13 mouse cellular contexts compared by ENCODE assay signal in the genomic region with DNA sequence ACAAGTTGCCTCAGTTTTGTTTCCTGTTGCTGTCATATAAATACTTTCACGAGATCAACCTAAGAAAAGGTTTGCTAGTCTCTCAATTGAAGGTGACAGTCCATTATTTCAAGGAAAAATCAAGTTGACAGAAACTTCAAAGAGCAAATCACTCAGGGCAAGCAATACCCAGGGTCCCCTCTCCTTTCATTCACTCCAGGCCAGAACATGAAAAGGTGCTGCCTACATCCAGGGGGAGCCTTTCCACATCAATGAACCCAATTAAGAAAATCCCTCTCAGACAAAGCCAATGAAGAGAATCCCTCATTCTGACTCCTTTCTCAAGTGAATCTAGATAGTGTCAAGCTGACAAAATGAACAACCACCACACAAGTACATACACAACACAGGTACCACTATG.
"Had no signal": no experiment of that assay in that cellular context is flagged by ENCODE, and none has a peak within 500 bp of the region (broad histone marks: within the 10 kb centered on the region; RNA-seq: fewer than 3 reads in every experiment).

No protein-coding gene starts in this region.

- H3K4me1 ChIP-seq: stomach, embryonic 15.5 days had no signal

- DNase-seq: kidney, adult 2 months; kidney, postnatal 14 days; left cerebral cortex, postnatal 4 days; lung, adult 18-20 months; right cerebral cortex, postnatal 14 days; thymus, adult 2 months; thymus, postnatal 25 days had no signal

- H3K27me3 ChIP-seq: kidney, embryonic 15.5 days; limb, embryonic 13.5 days; neural tube, embryonic 15.5 days; stomach, embryonic 15.5 days had no signal

- H3K27ac ChIP-seq: kidney, embryonic 15.5 days; limb, embryonic 13.5 days; liver, embryonic 14.5 days; neural tube, embryonic 15.5 days; stomach, embryonic 15.5 days had no signal

- H3K4me2 ChIP-seq: kidney, embryonic 15.5 days; limb, embryonic 13.5 days; neural tube, embryonic 15.5 days; stomach, embryonic 15.5 days had no signal

- H3K9me3 ChIP-seq: kidney, embryonic 15.5 days; limb, embryonic 13.5 days; neural tube, embryonic 15.5 days; stomach, embryonic 15.5 days had no signal

- H3K9ac ChIP-seq: kidney, embryonic 15.5 days; limb, embryonic 13.5 days; liver, embryonic 14.5 days; neural tube, embryonic 15.5 days; stomach, embryonic 15.5 days had no signal

- H3K4me3 ChIP-seq: kidney, embryonic 15.5 days; limb, embryonic 13.5 days; myocyte; neural tube, embryonic 15.5 days; stomach, embryonic 15.5 days had no signal

- H3K36me3 ChIP-seq: kidney, embryonic 15.5 days; limb, embryonic 13.5 days; neural tube, embryonic 15.5 days; stomach, embryonic 15.5 days had no signal
